ENCODE assay signal across 8 mouse cellular contexts in genomic region chr19:28990194-28990589, GRCm38 (mm10). TPM values are rescaled to one million over a fixed set of nuclear protein-coding genes. Genes with fewer than 3 reads are reported as not detected.
DNase-seq lines count a peak whose midpoint lies in the region; ATAC-seq lines count a peak whose summit lies in the region.

Cdc37l1 (plus strand) TSS chr19:28990352.

- peaks cover 22% of the 10 kb centered on the region for H3K4me1 ChIP-seq in hindbrain, embryonic 13.5 days (replicated peaks)

- DNase-seq in NIH3T3 (ENCODE audit: low read depth) = peak; percentile 98
- DNase-seq in cerebellum, postnatal 10 days = peak; percentile 99
- DNase-seq in frontal cortex, postnatal 14 days (ENCODE audit: low spot score in 2 of 2) = peak; percentile 91 to 95
- DNase-seq in layer of hippocampus, postnatal 25 days (ENCODE audit: extremely low spot score in 1 of 2, low spot score in 1 of 2) = peak; percentile 92 to 96
- DNase-seq in lung, postnatal 25 days (ENCODE audit: low spot score) = peak; percentile 99
- peak; percentile 98 for DNase-seq in retina, embryonic 14.5 days (ENCODE audit: low spot score)
- DNase-seq in thymus, postnatal 4 days = peak; percentile 97

- H3K9me3 ChIP-seq in hindbrain, embryonic 13.5 days = no peaks in the 10 kb centered on the region

- peaks cover 13% of the 10 kb centered on the region for H3K36me3 ChIP-seq in hindbrain, embryonic 13.5 days

- peak; percentile 97 for ATAC-seq in hindbrain, embryonic 13.5 days (ENCODE audit: low FRiP score)

- peak within 1 kb of the TSS; percentile 93 for H3K27ac ChIP-seq in hindbrain, embryonic 13.5 days

- peak within 1 kb of the TSS; percentile 94 for H3K9ac ChIP-seq in hindbrain, embryonic 13.5 days

- H3K4me3 ChIP-seq in hindbrain, embryonic 13.5 days = peak within 1 kb of the TSS; percentile 94

- no peaks in the 10 kb centered on the region for H3K27me3 ChIP-seq in hindbrain, embryonic 13.5 days

- WGBS in hindbrain, embryonic 13.5 days = under 1% methylated on average over 37 of the region's 37 CpGs

- peak within 1 kb of the TSS; percentile 64 for H3K4me2 ChIP-seq in hindbrain, embryonic 13.5 days

RNA-seq across cellular contexts. Expression of gene Cdc37l1, which starts in this region (rescaled TPM):
- polyA plus RNA-seq in hindbrain, embryonic 13.5 days (2015; fragmentation: Nextera tagmentation; extraction: Ambion mirVana) = 50.3 and 52.4 TPM in 2 replicates
- 100 to 1,000 TPM in 1 of 2 experiments, 10 to 100 TPM in 1; 96.4 to 101 TPM for total RNA-seq in layer of hippocampus, postnatal 25 days (2021)

Comparison
In these comparisons a context has a peak if more than half of its experiments do, and no peak if none do; other contexts are left out.
1. Peak in every context shown above with its lines: DNase-seq, ATAC-seq, H3K4me3 ChIP-seq and H3K27ac ChIP-seq.